Mouse (Mus musculus): ENCODE measurements at regions not wholly inside any gene's neighbourhood (a gene's known extent, or its start where the extent isn't known, plus 50 kb on each side); places are given as distances from the start of the nearest gene placed in this dataset.

- no peak overlapping the region for H3K4me2 ChIP-seq (ENCODE audit: low read length)
- ATAC-seq (replicated peaks; ENCODE audit: low FRiP score, low TSS enrichment, low read depth), result no peak
- H3K9me3 ChIP-seq (ENCODE audit: control insufficient read depth, low read length), result no peaks in the 10 kb centered on the region
- no peaks in the 10 kb centered on the region for H3K4me1 ChIP-seq (replicated peaks; ENCODE audit: control insufficient read depth, insufficient read depth, low read length)
- DNase-seq (ENCODE audit: low spot score), result no peak
- H3K4me3 ChIP-seq (ENCODE audit: low read depth, low read length), result no peak overlapping the region
- 76% methylated on average over 4 of the region's 4 CpGs for WGBS
- no peak overlapping the region for H3K9ac ChIP-seq (ENCODE audit: low read length)
- no peak overlapping the region for H3K27ac ChIP-seq (ENCODE audit: low read depth)
- H3K36me3 ChIP-seq (ENCODE audit: control insufficient read depth, insufficient read depth, low read length), result no peaks in the 10 kb centered on the region
- H3K27me3 ChIP-seq (replicated peaks; ENCODE audit: control insufficient read depth, insufficient read depth, low read length), result no peaks in the 10 kb centered on the region
These were observed 72.9 kb upstream of the Rxra start for GRCm38 (mm10) chr2:27603333-27603732.

DNA sequence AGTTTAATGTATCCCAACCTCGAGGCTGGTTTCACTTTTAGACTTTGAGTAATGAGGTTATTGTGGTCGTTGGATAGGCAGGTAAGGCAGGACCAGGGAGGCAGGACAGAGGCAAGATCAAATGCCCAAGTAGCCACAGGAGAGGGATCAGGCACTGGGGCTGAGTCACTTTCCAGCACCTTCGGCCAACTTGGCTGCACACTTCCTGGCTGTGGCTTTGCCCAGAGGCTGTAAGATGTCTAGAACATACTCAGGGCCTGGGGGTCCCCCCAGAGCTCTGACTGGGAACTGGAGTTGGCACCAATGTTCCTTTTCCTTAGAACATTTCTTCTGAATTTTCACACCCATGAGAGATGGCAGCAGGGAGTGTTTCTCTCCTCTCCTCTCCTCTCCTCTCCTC, 71.7 kb upstream of the Rxra start:
- ATAC-seq (replicated peaks; ENCODE audit: low FRiP score, low TSS enrichment, low read depth), result no peak
- H3K27ac ChIP-seq (ENCODE audit: low read depth), result no peak overlapping the region
- 0 out of 2 replicates have a peak, but pooled peaks cover 4% of the 10 kb centered on the region for H3K4me1 ChIP-seq (replicated peaks; ENCODE audit: control insufficient read depth, insufficient read depth, low read length)
- WGBS, result 38% methylated on average over 3 of the region's 3 CpGs
- H3K36me3 ChIP-seq (ENCODE audit: control insufficient read depth, insufficient read depth, low read length), result no peaks in the 10 kb centered on the region
- H3K4me2 ChIP-seq (ENCODE audit: low read length), result no peak overlapping the region
- no peak for DNase-seq (ENCODE audit: low spot score)
- no peaks in the 10 kb centered on the region for H3K27me3 ChIP-seq (replicated peaks; ENCODE audit: control insufficient read depth, insufficient read depth, low read length)
- no peak overlapping the region for H3K9ac ChIP-seq (ENCODE audit: low read length)
- no peaks in the 10 kb centered on the region for H3K9me3 ChIP-seq (ENCODE audit: control insufficient read depth, low read length)
- H3K4me3 ChIP-seq (ENCODE audit: low read depth, low read length), result no peak overlapping the region

DNA sequence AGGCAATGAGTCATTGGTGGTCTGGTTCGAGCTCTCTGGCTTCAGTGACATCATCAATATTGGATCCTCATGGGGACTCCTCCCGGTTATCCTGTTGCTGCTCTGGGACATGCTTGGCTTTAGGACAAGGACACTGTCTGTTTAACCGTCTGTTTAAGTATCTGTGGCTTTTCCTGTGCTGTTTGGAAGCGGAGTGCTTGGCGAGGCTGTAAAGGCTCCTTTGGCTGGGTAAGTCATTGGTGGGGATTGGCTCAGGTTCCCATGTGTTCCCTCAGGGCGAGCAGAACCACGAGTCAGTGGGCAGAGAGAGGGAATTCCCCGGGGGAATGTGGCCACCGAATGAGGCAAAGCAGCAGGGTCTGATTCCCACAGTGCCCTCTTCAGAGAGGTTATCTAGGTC, 69.4 kb upstream of the Rxra start:
- Histone ChIP-seq H3K4me2 (ENCODE audit: low read length) (no peak overlapping the region), H3K27ac (ENCODE audit: low read depth) (no peak overlapping the region), H3K9me3 (ENCODE audit: control insufficient read depth, low read length) (no peaks in the 10 kb centered on the region), H3K4me1 (replicated peaks; ENCODE audit: control insufficient read depth, insufficient read depth, low read length) (0 out of 2 replicates have a peak, but pooled peaks cover 4% of the 10 kb centered on the region), H3K4me3 (ENCODE audit: low read depth, low read length) (no peak overlapping the region), H3K27me3 (replicated peaks; ENCODE audit: control insufficient read depth, insufficient read depth, low read length) (no peaks in the 10 kb centered on the region), H3K36me3 (ENCODE audit: control insufficient read depth, insufficient read depth, low read length) (no peaks in the 10 kb centered on the region), H3K9ac (ENCODE audit: low read length) (no peak overlapping the region)
- ATAC-seq (replicated peaks; ENCODE audit: low FRiP score, low TSS enrichment, low read depth), result no peak
- no peak for DNase-seq (ENCODE audit: low spot score)
- 77% methylated on average over 9 of the region's 9 CpGs for WGBS

- Histone ChIP-seq H3K27me3 (replicated peaks; ENCODE audit: control insufficient read depth, insufficient read depth, low read length) (no peaks in the 10 kb centered on the region), H3K4me1 (replicated peaks; ENCODE audit: control insufficient read depth, insufficient read depth, low read length) (no peaks in the 10 kb centered on the region), H3K9me3 (ENCODE audit: control insufficient read depth, low read length) (no peaks in the 10 kb centered on the region), H3K4me2 (ENCODE audit: low read length) (no peak overlapping the region), H3K4me3 (ENCODE audit: low read depth, low read length) (no peak overlapping the region), H3K9ac (ENCODE audit: low read length) (no peak overlapping the region), H3K27ac (ENCODE audit: low read depth) (no peak overlapping the region), H3K36me3 (ENCODE audit: control insufficient read depth, insufficient read depth, low read length) (no peaks in the 10 kb centered on the region)
- 69% methylated on average over 3 of the region's 3 CpGs for WGBS
- no peak for DNase-seq (ENCODE audit: low spot score)
- no peak for ATAC-seq (replicated peaks; ENCODE audit: low FRiP score, low TSS enrichment, low read depth)
These were observed 54.5 kb upstream of the Rxra start for GRCm38 (mm10) chr2:27621741-27622140.

DNA sequence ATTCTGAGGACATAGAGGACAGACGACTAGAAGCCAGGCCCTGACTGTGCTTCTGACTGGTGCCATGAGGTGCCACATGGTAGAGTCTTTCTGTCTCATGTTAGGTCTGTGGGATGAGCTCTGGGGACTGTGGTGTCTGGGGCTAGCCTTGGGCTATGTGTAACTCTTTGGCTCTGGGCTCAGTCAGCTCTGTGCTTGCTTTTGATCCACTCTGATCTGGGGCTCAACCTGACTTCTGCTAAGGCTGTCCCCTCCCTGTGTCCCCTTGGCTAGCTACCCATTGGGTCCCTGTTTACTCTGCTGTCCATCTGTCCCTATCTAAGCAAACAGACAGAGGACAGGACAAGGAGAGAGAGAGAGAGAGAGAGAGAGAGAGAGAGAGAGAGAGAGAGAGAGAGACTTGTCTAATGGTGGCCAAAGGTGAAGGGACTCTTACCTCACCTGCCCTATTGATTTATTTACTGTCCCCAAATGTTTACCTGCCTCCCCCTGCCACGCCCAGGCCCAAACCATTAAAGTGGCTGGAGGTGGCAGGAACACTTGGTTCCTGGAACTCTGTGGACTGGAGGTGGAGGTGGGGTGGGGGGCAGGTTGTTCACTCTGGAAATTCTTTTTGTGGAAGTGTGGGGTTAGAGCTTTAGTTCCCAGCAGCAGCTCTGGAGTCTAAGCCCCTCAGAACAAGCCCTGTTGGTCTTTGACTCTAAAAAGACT, 51.4 kb upstream of the Rxra start:
- Histone ChIP-seq H3K4me1 (replicated peaks; ENCODE audit: control insufficient read depth, insufficient read depth, low read length) (no peaks in the 10 kb centered on the region), H3K27ac (ENCODE audit: low read depth) (no peak overlapping the region), H3K4me3 (ENCODE audit: low read depth, low read length) (no peak overlapping the region), H3K27me3 (replicated peaks; ENCODE audit: control insufficient read depth, insufficient read depth, low read length) (no peaks in the 10 kb centered on the region), H3K4me2 (ENCODE audit: low read length) (no peak overlapping the region), H3K36me3 (ENCODE audit: control insufficient read depth, insufficient read depth, low read length) (no peaks in the 10 kb centered on the region), H3K9me3 (ENCODE audit: control insufficient read depth, low read length) (no peaks in the 10 kb centered on the region), H3K9ac (ENCODE audit: low read length) (no peak overlapping the region)
- 65% methylated on average over 2 of the region's 2 CpGs for whole genome bisulfite sequencing
- ATAC-seq (replicated peaks; ENCODE audit: low FRiP score, low TSS enrichment, low read depth) (no peak), DNase-seq (ENCODE audit: low spot score) (no peak)

Measured in intestine, embryonic 14.5 days (tissue).